Mouse (Mus musculus): ENCODE results near the gene Klhdc7a.

- no peak for TF ChIP-seq CTCF (IDR thresholded peaks at IDR 0.05; ENCODE audit: low read depth)
- no peak for TF ChIP-seq EP300 (IDR thresholded peaks at IDR 0.05; ENCODE audit: low read depth)
Observed at GRCm38 (mm10) chr4:139986913-139987312, 19.1 kb upstream of the Klhdc7a start.
